Mouse (Mus musculus): ENCODE measurements around the gene Slc25a25.

GRCm38 (mm10) chr2:32420066-32420608, 31.1 kb downstream of the Slc25a25 start:
- TF ChIP-seq CTCF (IDR thresholded peaks at IDR 0.05; ENCODE audit: borderline replicate concordance, control insufficient read depth, extremely low read depth, insufficient read depth, low read length, poor library complexity): no peak
- no peak for TF ChIP-seq POLR2A (IDR thresholded peaks at IDR 0.05; ENCODE audit: control insufficient read depth, extremely low read depth, insufficient read depth, low read length, poor library complexity)
